Mouse (Mus musculus) forebrain, embryonic 14.5 days (tissue): ENCODE results near the gene Mccc1. TPM values are rescaled to one million over a fixed set of nuclear protein-coding genes. Genes with fewer than 3 reads are reported as not detected.

Experiments used
- ATAC-seq: fragments of 200-750 bp; cut with Nextera tagmentation; 2 replicates; pipeline ENCODE4 v1.8.0; 2017; ENCODE audit warnings: mild to moderate bottlenecking, moderate library complexity
- DNase-seq: peaks from one replicate; pipeline ENCODE4 v3.0.0-alpha.2; 2015; ENCODE audit warnings: low spot score
- H3K27ac ChIP-seq: fragments of 300-500 bp; sonication (generic); 2 replicates; pipeline ENCODE4 v1.5.1; 2014; ENCODE audit warnings: low read depth, mild to moderate bottlenecking, control low read depth, low read length, moderate library complexity
- H3K27me3 ChIP-seq: fragments of 300-500 bp; sonication (generic); replicated peaks from 2 replicates; pipeline ENCODE4 v1.6.1; 2014; ENCODE audit warnings: low read length, control low read depth, mixed read lengths; ENCODE audit not compliant: control insufficient read depth, insufficient read depth
- H3K36me3 ChIP-seq: fragments of 300-500 bp; sonication (generic); 2 replicates; pipeline ENCODE4 v1.6.1; 2014; ENCODE audit warnings: low read length, control low read depth; ENCODE audit not compliant: control insufficient read depth, insufficient read depth
- H3K4me1 ChIP-seq: fragments of 300-500 bp; sonication (generic); 2 replicates; pipeline ENCODE4 v1.6.1; 2014; ENCODE audit warnings: antibody characterized with exemption, low read length, control low read depth; ENCODE audit not compliant: control insufficient read depth, insufficient read depth
- H3K4me2 ChIP-seq: fragments of 300-500 bp; sonication (generic); 2 replicates; pipeline ENCODE4 v1.6.1; 2014; ENCODE audit warnings: mild to moderate bottlenecking, control low read depth, low read length
- H3K4me3 ChIP-seq: fragments of 300-500 bp; sonication (generic); 2 replicates; pipeline ENCODE4 v1.5.1; 2014; ENCODE audit warnings: low read depth, low read length, control low read depth
- H3K9ac ChIP-seq: fragments of 300-500 bp; sonication (generic); 2 replicates; pipeline ENCODE4 v1.6.1; 2014; ENCODE audit warnings: mild to moderate bottlenecking, low read length, control low read depth, moderate library complexity
- H3K9me3 ChIP-seq: fragments of 300-500 bp; sonication (generic); replicated peaks from 2 replicates; pipeline ENCODE4 v1.6.1; 2016; ENCODE audit warnings: low read length, control low read depth, mixed read lengths; ENCODE audit not compliant: control insufficient read depth
- WGBS: fragments of 180-500 bp; shearing (Covaris S2); extraction: QIAGEN DNeasy Blood & Tissue Kit; methylation state at CpG from one replicate; pipeline ENCODE4 v1.1.7; 2014; 5-methylcytosine and 5-hydroxymethylcytosine counted together
- polyA plus RNA-seq: library from polyadenylated mRNA; unstranded; fragments of >200 nt; fragmentation: Nextera tagmentation; extraction: Ambion mirVana; gene quantifications from 2 replicates; pipeline ENCODE4 v1.2.1, GENCODE M21; 2014

The Mccc1 gene
- 20.0 and 24.8 TPM in 2 replicates for polyA plus RNA-seq

DNA sequence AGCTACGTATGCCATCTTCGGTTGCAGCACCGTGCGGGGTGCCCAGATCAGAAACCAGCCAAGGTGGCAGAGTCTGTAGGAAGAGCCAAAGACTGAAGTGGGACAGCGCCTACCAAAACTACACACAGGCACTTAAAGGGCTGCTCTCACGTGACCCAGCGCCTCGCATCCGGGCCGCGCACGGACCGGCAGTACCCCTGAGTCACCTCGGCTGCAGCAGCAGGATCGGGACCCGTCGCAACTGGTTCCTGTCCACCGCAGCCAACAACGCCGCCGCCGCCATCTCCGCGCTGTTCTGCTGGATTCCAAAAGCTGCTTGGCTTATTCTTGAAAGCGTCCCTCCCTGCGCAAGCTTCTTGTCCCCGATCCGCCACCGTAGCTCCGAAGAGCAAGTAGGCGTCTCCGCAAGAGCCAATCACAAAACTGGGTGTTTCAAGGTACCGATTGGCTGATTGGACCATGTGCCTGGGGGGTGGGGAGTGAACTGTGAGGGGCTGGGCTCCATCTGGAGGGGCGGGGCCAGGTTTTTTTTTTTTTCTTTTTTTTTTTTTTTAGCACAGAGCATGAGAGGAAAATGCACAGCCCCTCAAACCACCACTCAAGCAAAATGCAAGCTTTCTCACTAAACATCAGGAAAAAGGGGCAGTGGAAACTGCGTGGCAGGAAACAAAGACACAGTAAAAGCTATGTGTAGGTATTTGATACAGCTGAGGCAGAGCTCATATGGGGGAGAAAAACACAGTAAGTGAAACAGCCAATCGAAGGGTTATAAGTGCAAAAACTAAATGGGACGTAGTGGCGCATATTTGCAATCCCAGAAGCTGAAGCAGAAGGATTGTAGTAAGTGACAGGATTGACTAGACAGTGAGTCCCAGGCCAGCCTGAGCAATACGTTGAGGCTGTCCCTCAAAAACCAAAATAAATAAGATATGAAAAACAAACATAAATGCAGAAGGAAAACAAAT lies at the start of gene Mccc1:
Mccc1 (minus strand) TSS at position 404 of the 965 bp plus-strand sequence.
- Histone ChIP-seq H3K9me3 (no peaks in the 10 kb centered on the region), H3K9ac (peak within 1 kb of the TSS; percentile 80), H3K27me3 (no peaks in the 10 kb centered on the region), H3K4me1 (no peaks in the 10 kb centered on the region), H3K36me3 (no peaks in the 10 kb centered on the region), H3K4me2 (peak within 1 kb of the TSS; percentile 59), H3K4me3 (peak within 1 kb of the TSS; percentile 65), H3K27ac (peak within 1 kb of the TSS; percentile 88)
- peak; percentile 99 for ATAC-seq
- 4% methylated on average over 39 of the region's 39 CpGs for WGBS
- DNase-seq: peak; percentile 99

- Histone ChIP-seq H3K27ac (no peak overlapping the region), H3K4me2 (no peak overlapping the region), H3K9me3 (no peaks in the 10 kb centered on the region), H3K4me3 (no peak overlapping the region), H3K27me3 (no peaks in the 10 kb centered on the region), H3K36me3 (no peaks in the 10 kb centered on the region), H3K9ac (no peak overlapping the region), H3K4me1 (no peaks in the 10 kb centered on the region)
- 79% methylated on average over 1 of the region's 1 CpGs for WGBS
- DNase-seq (no peak), ATAC-seq (no peak)
Observed at GRCm38 (mm10) chr3:36049106-36049505, 48.6 kb upstream of the Mccc1 start.

DNA sequence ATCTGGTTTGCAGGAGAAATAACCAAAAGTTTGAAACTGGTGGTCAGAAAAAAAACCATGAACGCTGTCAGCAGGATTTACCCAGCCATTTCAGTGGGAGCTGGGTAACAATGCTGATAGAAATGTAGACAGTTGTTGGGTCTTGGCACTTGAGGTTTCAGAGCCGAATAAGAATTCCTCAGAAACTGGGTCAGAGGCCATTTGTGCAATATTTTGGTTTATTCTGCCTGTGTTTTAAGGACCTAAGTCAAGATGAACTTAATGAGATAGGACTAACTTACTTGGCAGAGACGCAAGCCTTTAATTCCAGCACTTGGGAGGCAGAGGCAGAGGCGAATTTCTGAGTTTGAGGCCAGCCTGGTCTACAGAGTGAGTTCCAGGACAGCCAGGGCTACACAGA lies 44.6 kb upstream of the Mccc1 start:
- H3K36me3 ChIP-seq: no peaks in the 10 kb centered on the region
- WGBS: 83% methylated on average over 4 of the region's 4 CpGs
- H3K27me3 ChIP-seq: no peaks in the 10 kb centered on the region
- no peaks in the 10 kb centered on the region for H3K9me3 ChIP-seq
- no peak for DNase-seq
- no peaks in the 10 kb centered on the region for H3K4me1 ChIP-seq
- no peak overlapping the region for H3K4me3 ChIP-seq
- H3K4me2 ChIP-seq: no peak overlapping the region
- H3K27ac ChIP-seq: no peak overlapping the region
- no peak for ATAC-seq
- H3K9ac ChIP-seq: no peak overlapping the region

DNA sequence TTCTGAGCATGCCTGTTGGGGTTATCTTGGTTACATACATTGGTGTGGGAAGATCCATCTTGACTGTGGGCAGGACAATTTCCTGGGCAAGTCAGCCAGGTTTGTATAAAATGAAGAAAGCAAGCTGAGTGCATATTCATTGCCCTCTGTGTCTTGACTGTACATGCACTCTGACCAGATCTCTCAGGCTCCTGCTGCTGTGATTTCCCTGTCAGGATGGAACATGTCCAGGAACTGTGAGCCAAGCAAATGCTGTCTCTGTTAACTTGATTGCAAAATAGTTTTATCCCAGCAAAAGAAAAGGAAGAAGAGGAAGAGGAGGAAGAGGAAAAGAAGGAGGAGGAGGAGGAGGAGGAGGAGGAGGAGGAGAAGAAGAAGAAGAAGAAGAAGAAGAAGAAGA lies 44.0 kb upstream of the Mccc1 start:
- no peak overlapping the region for H3K4me2 ChIP-seq
- no peaks in the 10 kb centered on the region for H3K9me3 ChIP-seq
- H3K27me3 ChIP-seq: no peaks in the 10 kb centered on the region
- no peaks in the 10 kb centered on the region for H3K4me1 ChIP-seq
- no peak overlapping the region for H3K9ac ChIP-seq
- H3K4me3 ChIP-seq: no peak overlapping the region
- ATAC-seq: no peak
- no peak overlapping the region for H3K27ac ChIP-seq
- no peaks in the 10 kb centered on the region for H3K36me3 ChIP-seq
- DNase-seq: no peak

DNA sequence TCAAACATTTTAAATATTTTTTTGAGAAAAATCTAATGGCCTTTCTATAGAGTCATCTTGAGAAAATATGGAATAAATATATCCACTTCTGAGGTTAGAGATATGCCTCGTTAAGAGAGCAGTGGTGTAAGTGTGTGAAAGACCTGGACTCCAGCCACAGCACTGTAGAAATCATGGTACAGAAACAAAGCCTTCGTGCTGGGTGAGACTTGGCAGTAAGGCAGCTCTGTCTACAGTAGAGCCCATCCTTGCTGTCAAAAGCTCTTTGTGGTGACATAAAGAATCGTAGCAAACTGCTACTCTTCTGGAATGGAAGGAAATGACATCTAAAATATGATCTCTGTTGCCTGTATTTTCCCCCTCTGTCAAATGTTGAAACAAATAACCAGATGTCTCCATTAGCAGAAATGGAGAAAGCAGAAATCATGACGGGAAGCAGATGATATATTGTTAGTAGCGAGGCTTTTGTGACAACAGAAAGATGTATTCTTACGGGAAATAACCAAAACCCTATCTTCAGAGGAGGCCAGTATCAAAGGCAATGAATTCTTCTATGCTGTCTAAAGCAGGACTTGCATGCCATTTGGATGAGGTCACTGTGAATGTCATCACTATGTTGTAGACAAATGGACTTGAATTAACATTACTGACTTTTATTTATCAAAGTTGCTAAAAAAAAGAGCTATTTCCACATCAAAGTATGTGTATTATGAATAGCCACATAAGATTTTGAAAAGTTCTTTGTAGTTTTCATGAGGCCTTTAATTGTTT lies 31.4 kb upstream of the Mccc1 start:
- ATAC-seq: no peak
- H3K4me3 ChIP-seq: no peak overlapping the region
- DNase-seq: peak; percentile 47

GRCm38 (mm10) chr3:36029993-36030392 lies 29.5 kb upstream of the Mccc1 start:
- Histone ChIP-seq H3K27me3 (no peaks in the 10 kb centered on the region), H3K9me3 (no peaks in the 10 kb centered on the region), H3K27ac (no peak overlapping the region), H3K36me3 (no peaks in the 10 kb centered on the region), H3K4me2 (no peak overlapping the region), H3K4me3 (no peak overlapping the region), H3K4me1 (no peaks in the 10 kb centered on the region), H3K9ac (no peak overlapping the region)
- ATAC-seq (no peak), DNase-seq (no peak)
- WGBS: 91% methylated on average over 4 of the region's 4 CpGs

More for the DNA sequence above, 31.4 kb upstream of the Mccc1 start:
- no peaks in the 10 kb centered on the region for H3K36me3 ChIP-seq
- no peaks in the 10 kb centered on the region for H3K4me1 ChIP-seq
- H3K9me3 ChIP-seq: no peaks in the 10 kb centered on the region
- no peaks in the 10 kb centered on the region for H3K27me3 ChIP-seq
- H3K9ac ChIP-seq: no peak overlapping the region
- WGBS: 47% methylated on average over 6 of the region's 6 CpGs
- H3K4me2 ChIP-seq: no peak overlapping the region
- H3K27ac ChIP-seq: no peak overlapping the region

DNA sequence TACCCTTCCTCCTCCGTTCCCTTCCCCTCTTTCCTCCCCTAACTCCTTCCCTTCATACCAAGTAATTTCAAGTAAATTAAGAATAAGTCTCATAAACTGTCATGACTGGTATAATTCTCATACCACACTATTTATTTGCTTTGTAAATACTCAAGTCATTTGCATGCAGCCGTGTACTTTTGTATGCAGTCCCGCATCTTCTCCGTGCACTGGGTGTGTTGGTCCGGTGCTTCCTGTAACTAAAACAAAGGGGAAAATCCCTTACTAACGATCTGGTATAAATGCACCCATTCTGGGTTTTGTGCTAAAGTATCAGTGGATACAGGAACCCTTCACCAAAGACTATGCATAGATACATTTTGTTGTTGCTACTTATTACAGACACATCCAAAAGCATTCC lies 25.3 kb upstream of the Mccc1 start:
- no peak for DNase-seq
- no peak overlapping the region for H3K4me2 ChIP-seq
- H3K36me3 ChIP-seq: no peaks in the 10 kb centered on the region
- H3K9ac ChIP-seq: no peak overlapping the region
- no peaks in the 10 kb centered on the region for H3K4me1 ChIP-seq
- WGBS: 48% methylated on average over 6 of the region's 6 CpGs
- H3K27me3 ChIP-seq: no peaks in the 10 kb centered on the region
- H3K27ac ChIP-seq: no peak overlapping the region
- H3K4me3 ChIP-seq: no peak overlapping the region
- no peaks in the 10 kb centered on the region for H3K9me3 ChIP-seq
- ATAC-seq: no peak

DNA sequence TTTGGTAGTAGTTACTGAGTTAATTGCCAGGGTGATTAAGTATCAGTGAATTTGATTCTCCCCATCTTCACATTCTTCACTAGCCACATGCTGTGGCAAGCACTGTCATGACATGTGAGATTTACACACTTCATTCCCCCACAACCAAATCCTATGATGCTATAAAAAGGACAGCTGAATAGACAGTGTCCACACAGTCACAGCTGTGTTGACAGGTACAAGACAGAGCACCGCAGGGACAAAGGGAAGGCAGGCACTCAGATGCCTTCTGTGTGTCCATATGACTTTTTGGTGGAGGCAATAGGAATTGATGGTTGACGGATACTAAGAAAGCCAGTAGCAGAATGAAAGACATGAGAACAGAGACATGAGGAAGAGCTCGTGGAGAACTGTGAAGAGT lies 10.8 kb upstream of the Mccc1 start:
- WGBS: 82% methylated on average over 3 of the region's 3 CpGs
- no peak for ATAC-seq
- Histone ChIP-seq H3K9ac (no peak overlapping the region), H3K27ac (no peak overlapping the region), H3K9me3 (no peaks in the 10 kb centered on the region), H3K4me3 (no peak overlapping the region), H3K36me3 (no peaks in the 10 kb centered on the region), H3K4me2 (no peak overlapping the region), H3K27me3 (no peaks in the 10 kb centered on the region), H3K4me1 (no peaks in the 10 kb centered on the region)
- no peak for DNase-seq
